Comparison of ENCODE assay signal across 11 mouse cellular contexts in genomic region chr5:111239223-111239622, GRCm38 (mm10).
DNase-seq lines count a peak whose midpoint lies in the region; ATAC-seq lines count a peak whose summit lies in the region.
"Had no signal": no experiment of that assay in that cellular context is flagged by ENCODE, and none has a peak within 500 bp of the region (broad histone marks: within the 10 kb centered on the region; RNA-seq: fewer than 3 reads in every experiment).

No protein-coding gene starts in this region.

- intact Hi-C loops in heart, postnatal 14 days (cut with DNase I): no loop called here

- H3K4me3 ChIP-seq in heart, embryonic 11.5 days (ENCODE audit: low read depth, low read length): no peak overlapping the region
- H3K4me3 ChIP-seq in embryonic facial prominence, embryonic 10.5 days: no peak overlapping the region
- H3K4me3 ChIP-seq: limb, embryonic 12.5 days had no signal

- 36% methylated on average over 7 of the region's 7 CpGs for WGBS in heart, embryonic 11.5 days (ENCODE audit: insufficient replicate concordance)
- WGBS in embryonic facial prominence, embryonic 10.5 days: 40% methylated on average over 7 of the region's 7 CpGs

- no peaks in the 10 kb centered on the region; the same call in 1 of the 2 replicates for H3K36me3 ChIP-seq in heart, embryonic 11.5 days (ENCODE audit: control insufficient read depth, insufficient read depth, low read length)
- H3K36me3 ChIP-seq in embryonic facial prominence, embryonic 10.5 days (replicated peaks): peaks cover 51% of the 10 kb centered on the region

- H3K9ac ChIP-seq in heart, embryonic 11.5 days (ENCODE audit: low read depth, low read length): no peak overlapping the region
- H3K9ac ChIP-seq: limb, embryonic 12.5 days had no signal

- H3K27ac ChIP-seq in heart, embryonic 11.5 days (ENCODE audit: low read depth, low read length): no peak overlapping the region
- H3K27ac ChIP-seq in embryonic facial prominence, embryonic 10.5 days (replicated peaks): no peak overlapping the region
- H3K27ac ChIP-seq: limb, embryonic 12.5 days had no signal

- no peak overlapping the region for H3K4me2 ChIP-seq in heart, embryonic 11.5 days
- H3K4me2 ChIP-seq: limb, embryonic 12.5 days had no signal

- peak; percentile 56; the same call in 1 of the 2 replicates for ATAC-seq in heart, embryonic 11.5 days (replicated peaks; ENCODE audit: insufficient number of reproducible peaks, low FRiP score, low TSS enrichment)
- no peak for ATAC-seq in activated CD4-positive, CD25-positive, alpha-beta regulatory T cell, adult 4 months
- ATAC-seq: hindbrain, embryonic 16.5 days had no signal

- peaks cover 7% of the 10 kb centered on the region; the same call in 1 of the 2 replicates for H3K27me3 ChIP-seq in heart, embryonic 11.5 days (ENCODE audit: control insufficient read depth, insufficient read depth, low read length)
- H3K27me3 ChIP-seq in embryonic facial prominence, embryonic 10.5 days (replicated peaks; ENCODE audit: low read depth, poor library complexity, severe bottlenecking): 0 out of 2 replicates have a peak, but pooled peaks cover 7% of the 10 kb centered on the region
- H3K27me3 ChIP-seq: limb, embryonic 12.5 days had no signal

- no peaks in the 10 kb centered on the region for H3K9me3 ChIP-seq in heart, embryonic 11.5 days (replicated peaks; ENCODE audit: control insufficient read depth, low read length)
- H3K9me3 ChIP-seq in embryonic facial prominence, embryonic 10.5 days: no peaks in the 10 kb centered on the region
- H3K9me3 ChIP-seq: limb, embryonic 12.5 days had no signal

- peaks cover 16% of the 10 kb centered on the region for H3K4me1 ChIP-seq in heart, embryonic 11.5 days (ENCODE audit: control insufficient read depth, insufficient read depth, low read length)
- peaks cover 48% of the 10 kb centered on the region for H3K4me1 ChIP-seq in embryonic facial prominence, embryonic 10.5 days

- DNase-seq in heart, postnatal 14 days: no peak
- peak; percentile 22 to 42 for DNase-seq in B cell, adult 2 months
- peak; percentile 32 for DNase-seq in embryonic facial prominence, embryonic 10.5 days (ENCODE audit: low spot score)
- peak; percentile 70 for DNase-seq in lung, postnatal 10 days
- DNase-seq in adrenal gland, postnatal 4 days (ENCODE audit: low spot score in 2 of 2): no peak
- no peak for DNase-seq in layer of hippocampus, adult 11-12 months (ENCODE audit: low spot score)
- DNase-seq: cerebellum, adult 8-10 months had no signal

Comparison
In these comparisons a context has a peak if more than half of its experiments do, and no peak if none do; other contexts are left out.
1. DNase-seq: peak in B cell, adult 2 months (2 of 2), embryonic facial prominence, embryonic 10.5 days (single experiment) and lung, postnatal 10 days (single experiment); none in heart, postnatal 14 days (0 of 2), adrenal gland, postnatal 4 days (0 of 2) and layer of hippocampus, adult 11-12 months (single experiment).